Mouse (Mus musculus): Measurements from ENCODE around the gene Slc11a2.

DNA sequence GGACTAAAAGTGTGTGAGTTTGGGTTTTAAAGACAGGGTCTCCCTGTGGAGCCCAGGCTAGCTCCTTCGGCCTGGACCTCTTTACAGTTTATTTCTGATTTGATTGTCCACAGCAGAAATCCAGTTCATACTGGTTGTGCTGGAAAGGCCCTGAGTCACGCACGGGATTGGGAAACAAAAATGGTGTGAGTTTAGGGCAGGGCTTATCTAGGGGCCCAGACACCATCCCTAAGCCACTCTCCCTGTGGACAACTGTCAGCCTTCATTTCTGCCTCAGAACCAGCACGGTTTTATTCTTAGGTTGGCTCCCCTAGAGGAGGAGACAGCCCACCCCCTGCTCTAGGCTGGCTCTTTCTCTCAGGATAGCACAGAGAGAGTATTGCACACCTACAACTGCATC lies 8.4 kb upstream of the Slc11a2 start:
- no peak for TF ChIP-seq CTCF (IDR thresholded peaks at IDR 0.05; ENCODE audit: low read depth)
- TF ChIP-seq EP300 (IDR thresholded peaks at IDR 0.05; ENCODE audit: low read depth), result peak; percentile 49

All from liver, postnatal 0 days (tissue).